Mouse (Mus musculus): Measurements from ENCODE around the gene Tyw1. TPM values are rescaled to one million over a fixed set of nuclear protein-coding genes. Genes with fewer than 3 reads are reported as not detected.
A peak's percentile ranks its signal among the peaks of the same experiment; 100 is the strongest.

Tyw1 gene
- total and polyA plus RNA-seq, 2 experiments from 2014 or later: 17.6 to 20.5 TPM

GRCm38 (mm10) chr5:130333971-130334370, 78.6 kb downstream of the Tyw1 start:
- no peak overlapping the region for H3K4me3 ChIP-seq (ENCODE audit: low read length)
- H3K27ac ChIP-seq: peak overlapping the region; percentile 7; the same call in 1 of the 2 replicates
- ATAC-seq: no peak; the same call in 1 of the 2 replicates
- no peak for DNase-seq (ENCODE audit: low spot score)
- no peak overlapping the region for H3K9ac ChIP-seq (replicated peaks; ENCODE audit: low read length)
- H3K36me3 ChIP-seq (ENCODE audit: insufficient read depth, low read length): 0 out of 2 replicates have a peak, but pooled peaks cover 14% of the 10 kb centered on the region
- no peaks in the 10 kb centered on the region for H3K9me3 ChIP-seq (ENCODE audit: low read length)
- WGBS: 65% methylated on average over 11 of the region's 11 CpGs
- H3K4me1 ChIP-seq (ENCODE audit: insufficient read depth, low read length): no peaks in the 10 kb centered on the region
- H3K27me3 ChIP-seq (ENCODE audit: insufficient read depth, low read length): no peaks in the 10 kb centered on the region
- H3K4me2 ChIP-seq (ENCODE audit: low read depth, low read length): no peak overlapping the region
- TF ChIP-seq CTCF (IDR thresholded peaks at IDR 0.05; ENCODE audit: low read depth): no peak

- DNase-seq (ENCODE audit: low spot score) (no peak), ATAC-seq (no peak)
- Histone ChIP-seq H3K4me1 (ENCODE audit: insufficient read depth, low read length) (no peaks in the 10 kb centered on the region), H3K4me2 (ENCODE audit: low read depth, low read length) (no peak overlapping the region), H3K36me3 (ENCODE audit: insufficient read depth, low read length) (0 out of 2 replicates have a peak, but pooled peaks cover 16% of the 10 kb centered on the region), H3K27me3 (ENCODE audit: insufficient read depth, low read length) (no peaks in the 10 kb centered on the region), H3K27ac (no peak overlapping the region), H3K9ac (replicated peaks; ENCODE audit: low read length) (no peak overlapping the region), H3K9me3 (ENCODE audit: low read length) (no peaks in the 10 kb centered on the region), H3K4me3 (ENCODE audit: low read length) (no peak overlapping the region)
- 98% methylated on average over 4 of the region's 4 CpGs for WGBS
- TF ChIP-seq CTCF (IDR thresholded peaks at IDR 0.05; ENCODE audit: low read depth): no peak
Observed at GRCm38 (mm10) chr5:130335462-130335861, 80.0 kb downstream of the Tyw1 start.

- 94% methylated on average over 15 of the region's 15 CpGs for WGBS
- H3K4me1 ChIP-seq (ENCODE audit: insufficient read depth, low read length): no peaks in the 10 kb centered on the region
- no peak overlapping the region for H3K4me2 ChIP-seq (ENCODE audit: low read depth, low read length)
- TF ChIP-seq CTCF (IDR thresholded peaks at IDR 0.05; ENCODE audit: low read depth): no peak
- ATAC-seq (no peak), DNase-seq (ENCODE audit: low spot score) (no peak)
- no peaks in the 10 kb centered on the region for H3K9me3 ChIP-seq (ENCODE audit: low read length)
- no peak overlapping the region for H3K27ac ChIP-seq
- no peak overlapping the region for H3K4me3 ChIP-seq (ENCODE audit: low read length)
- no peaks in the 10 kb centered on the region for H3K27me3 ChIP-seq (ENCODE audit: insufficient read depth, low read length)
- H3K9ac ChIP-seq (replicated peaks; ENCODE audit: low read length): no peak overlapping the region
- H3K36me3 ChIP-seq (ENCODE audit: insufficient read depth, low read length): peaks cover 20% of the 10 kb centered on the region; the same call in 1 of the 2 replicates
Observed at GRCm38 (mm10) chr5:130340656-130341055, 85.2 kb downstream of the Tyw1 start.

DNA sequence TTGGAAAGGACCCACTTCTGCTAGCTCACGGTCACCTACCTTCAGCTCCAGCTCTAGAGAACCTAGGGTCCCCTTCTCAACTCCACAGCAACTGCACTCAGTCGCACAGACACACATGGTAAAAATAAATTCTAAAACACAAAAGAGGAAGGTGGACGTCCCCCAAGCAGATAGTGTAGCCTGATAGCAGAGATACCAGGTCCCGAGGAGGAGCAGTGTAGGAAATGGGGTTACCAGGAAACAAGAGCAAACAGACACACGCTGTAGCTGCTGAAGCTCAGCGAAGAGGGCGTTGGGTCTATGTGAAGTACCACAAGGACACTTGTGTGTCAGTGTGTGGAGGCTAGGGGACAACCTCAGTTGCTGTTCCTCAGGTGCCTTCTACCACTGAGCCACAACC, 89.6 kb downstream of the Tyw1 start:
- H3K27me3 ChIP-seq (ENCODE audit: insufficient read depth, low read length): no peaks in the 10 kb centered on the region
- H3K4me2 ChIP-seq (ENCODE audit: low read depth, low read length): no peak overlapping the region
- H3K27ac ChIP-seq: no peak overlapping the region
- ATAC-seq (no peak), DNase-seq (ENCODE audit: low spot score) (no peak)
- H3K4me3 ChIP-seq (ENCODE audit: low read length): no peak overlapping the region
- no peaks in the 10 kb centered on the region for H3K4me1 ChIP-seq (ENCODE audit: insufficient read depth, low read length)
- 95% methylated on average over 7 of the region's 7 CpGs for WGBS
- peaks cover 12% of the 10 kb centered on the region; the same call in 1 of the 2 replicates for H3K36me3 ChIP-seq (ENCODE audit: insufficient read depth, low read length)
- no peak overlapping the region for H3K9ac ChIP-seq (replicated peaks; ENCODE audit: low read length)
- H3K9me3 ChIP-seq (ENCODE audit: low read length): no peaks in the 10 kb centered on the region
- no peak for TF ChIP-seq CTCF (IDR thresholded peaks at IDR 0.05; ENCODE audit: low read depth)

DNA sequence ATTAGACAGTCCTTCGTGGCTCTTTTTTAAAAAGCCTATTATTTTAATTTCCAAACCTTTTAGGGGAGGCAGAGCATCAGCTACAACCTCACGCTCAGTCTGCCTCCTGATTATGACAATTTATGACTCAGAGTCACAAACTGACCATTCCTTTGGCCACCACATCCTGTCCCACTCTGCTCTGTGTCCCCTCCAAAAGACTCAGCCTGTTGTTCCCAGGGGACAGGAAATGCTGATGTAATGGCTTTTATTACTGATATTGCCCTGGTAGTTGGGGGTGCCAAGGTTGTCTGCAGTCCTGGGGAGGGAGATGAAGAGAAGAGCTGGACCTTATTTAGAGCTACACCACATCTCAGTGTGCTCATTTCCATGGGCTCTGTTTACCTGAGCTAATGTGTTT, 90.5 kb downstream of the Tyw1 start:
- no peak for ATAC-seq
- no peak for TF ChIP-seq CTCF (IDR thresholded peaks at IDR 0.05; ENCODE audit: low read depth)
- WGBS: 94% methylated on average over 2 of the region's 2 CpGs

DNA sequence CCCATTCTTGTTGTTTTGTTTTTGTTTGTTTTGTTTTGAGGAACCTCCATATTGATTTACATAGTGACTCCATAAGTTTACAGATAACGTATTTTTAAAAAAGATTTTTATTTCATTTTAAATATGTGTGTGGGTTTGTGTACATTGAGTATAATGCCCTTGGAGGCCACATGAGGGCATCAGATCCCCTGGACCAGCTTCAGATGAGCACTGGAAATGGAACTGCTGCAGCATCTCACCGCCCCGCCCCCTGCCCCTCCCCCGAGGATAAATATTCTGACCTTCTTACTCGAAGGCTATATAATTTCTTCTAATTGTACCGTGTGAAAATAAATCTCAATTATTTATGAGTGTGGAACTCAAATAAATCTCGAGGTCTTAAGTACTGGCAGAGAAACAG, 99.8 kb downstream of the Tyw1 start:
- WGBS: 63% methylated on average over 7 of the region's 7 CpGs
- DNase-seq (ENCODE audit: low spot score) (peak; percentile 20), ATAC-seq (no peak)
- Histone ChIP-seq H3K9me3 (ENCODE audit: low read length) (no peaks in the 10 kb centered on the region), H3K27me3 (ENCODE audit: insufficient read depth, low read length) (no peaks in the 10 kb centered on the region), H3K4me3 (ENCODE audit: low read length) (no peak overlapping the region), H3K36me3 (ENCODE audit: insufficient read depth, low read length) (no peaks in the 10 kb centered on the region), H3K27ac (no peak overlapping the region), H3K4me1 (ENCODE audit: insufficient read depth, low read length) (no peaks in the 10 kb centered on the region), H3K9ac (replicated peaks; ENCODE audit: low read length) (no peak overlapping the region), H3K4me2 (ENCODE audit: low read depth, low read length) (no peak overlapping the region)
- peak; percentile 47 for TF ChIP-seq CTCF (IDR thresholded peaks at IDR 0.05; ENCODE audit: low read depth)

More for the DNA sequence above, 90.5 kb downstream of the Tyw1 start:
- Histone ChIP-seq H3K27me3 (ENCODE audit: insufficient read depth, low read length) (no peaks in the 10 kb centered on the region), H3K4me2 (ENCODE audit: low read depth, low read length) (no peak overlapping the region), H3K27ac (no peak overlapping the region), H3K9me3 (ENCODE audit: low read length) (no peaks in the 10 kb centered on the region), H3K4me3 (ENCODE audit: low read length) (no peak overlapping the region), H3K36me3 (ENCODE audit: insufficient read depth, low read length) (peaks cover 6% of the 10 kb centered on the region; the same call in 1 of the 2 replicates), H3K9ac (replicated peaks; ENCODE audit: low read length) (no peak overlapping the region), H3K4me1 (ENCODE audit: insufficient read depth, low read length) (no peaks in the 10 kb centered on the region)
- no peak for DNase-seq (ENCODE audit: low spot score)

DNA sequence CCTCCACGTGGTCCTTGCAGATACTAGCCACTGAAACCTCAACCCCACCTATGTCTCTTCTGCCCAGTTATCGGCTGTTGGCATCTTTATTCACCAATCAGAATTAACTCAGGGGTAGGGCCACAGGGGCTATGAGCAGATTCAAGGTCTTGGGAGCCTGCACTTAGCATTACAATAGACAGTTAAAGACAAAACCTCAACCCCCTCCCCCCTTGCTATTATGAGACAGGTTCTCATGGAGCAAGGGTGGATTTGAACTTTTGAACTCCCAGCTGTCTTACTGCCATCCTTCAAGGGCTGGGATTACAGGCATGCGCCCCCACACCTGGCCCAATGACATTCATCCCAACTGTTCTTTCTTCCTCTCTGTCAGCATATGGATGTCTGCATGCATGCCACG, 107.7 kb downstream of the Tyw1 start:
- WGBS: 57% methylated on average over 4 of the region's 4 CpGs
- Histone ChIP-seq H3K4me3 (ENCODE audit: low read length) (no peak overlapping the region), H3K9ac (replicated peaks; ENCODE audit: low read length) (no peak overlapping the region), H3K27ac (no peak overlapping the region), H3K36me3 (ENCODE audit: insufficient read depth, low read length) (no peaks in the 10 kb centered on the region), H3K4me1 (ENCODE audit: insufficient read depth, low read length) (no peaks in the 10 kb centered on the region), H3K4me2 (ENCODE audit: low read depth, low read length) (no peak overlapping the region), H3K27me3 (ENCODE audit: insufficient read depth, low read length) (no peaks in the 10 kb centered on the region), H3K9me3 (ENCODE audit: low read length) (no peaks in the 10 kb centered on the region)
- no peak for TF ChIP-seq CTCF (IDR thresholded peaks at IDR 0.05; ENCODE audit: low read depth)
- ATAC-seq (no peak), DNase-seq (ENCODE audit: low spot score) (no peak)

All from hindbrain, postnatal 0 days (tissue).